Mouse (Mus musculus) midbrain, embryonic 11.5 days (tissue): ENCODE measurements around the gene Pecam1. TPM values are rescaled to one million over a fixed set of nuclear protein-coding genes. Genes with fewer than 3 reads are reported as not detected.

Experiments used
- ATAC-seq: fragments of 200-750 bp; cut with Nextera tagmentation; 2 replicates; pipeline ENCODE4 v1.8.0; 2017; ENCODE audit warnings: moderate TSS enrichment, moderate library complexity; ENCODE audit not compliant: low FRiP score
- DNase-seq: peaks from one replicate; pipeline ENCODE4 v3.0.0; 2015; ENCODE audit warnings: low spot score; ENCODE audit errors: missing footprints
- H3K27ac ChIP-seq: fragments of 300-500 bp; sonication (generic); 2 replicates; pipeline ENCODE4 v1.5.1; 2014; ENCODE audit warnings: low read depth, low read length
- H3K27me3 ChIP-seq: fragments of 300-500 bp; sonication (generic); 2 replicates; pipeline ENCODE4 v1.6.1; 2014; ENCODE audit warnings: mild to moderate bottlenecking, low read length, moderate library complexity, mixed read lengths; ENCODE audit not compliant: control insufficient read depth, insufficient read depth
- H3K36me3 ChIP-seq: fragments of 300-500 bp; sonication (generic); 2 replicates; pipeline ENCODE4 v1.6.1; 2014; ENCODE audit warnings: mild to moderate bottlenecking, low read length, moderate library complexity, mixed read lengths; ENCODE audit not compliant: control insufficient read depth, insufficient read depth
- H3K4me1 ChIP-seq: fragments of 300-500 bp; sonication (generic); 2 replicates; pipeline ENCODE4 v1.6.1; 2014; ENCODE audit warnings: low read length; ENCODE audit not compliant: control insufficient read depth, insufficient read depth
- H3K4me2 ChIP-seq: fragments of 300-500 bp; sonication (generic); 2 replicates; pipeline ENCODE4 v1.6.1; 2014; ENCODE audit warnings: mild to moderate bottlenecking, moderate library complexity
- H3K4me3 ChIP-seq: fragments of 300-500 bp; sonication (generic); 2 replicates; pipeline ENCODE4 v1.5.1; 2014; ENCODE audit warnings: low read depth, low read length
- H3K9ac ChIP-seq: fragments of 300-500 bp; sonication (generic); 2 replicates; pipeline ENCODE4 v1.6.1; 2014; ENCODE audit warnings: low read length
- H3K9me3 ChIP-seq: fragments of 300-500 bp; sonication (generic); 2 replicates; pipeline ENCODE4 v1.6.1; 2016; ENCODE audit warnings: low read length; ENCODE audit not compliant: control insufficient read depth
- WGBS: fragments of 180-500 bp; shearing (Covaris S2); extraction: QIAGEN DNeasy Blood & Tissue Kit; methylation state at CpG from one replicate; pipeline ENCODE4 v1.1.7; 2014; 5-methylcytosine and 5-hydroxymethylcytosine counted together
- polyA plus RNA-seq: library from polyadenylated mRNA; unstranded; fragments of >200 nt; fragmentation: Nextera tagmentation; extraction: Ambion mirVana; gene quantifications from 2 replicates; pipeline ENCODE4 v1.2.1, GENCODE M21; 2014

The Pecam1 gene
- polyA plus RNA-seq, 1 experiment from 2014 or later: 19.8 TPM

- Histone ChIP-seq H3K9ac (no peak overlapping the region), H3K27me3 (no peaks in the 10 kb centered on the region), H3K4me1 (no peaks in the 10 kb centered on the region), H3K27ac (no peak overlapping the region), H3K4me2 (no peak overlapping the region), H3K4me3 (no peak overlapping the region), H3K9me3 (no peaks in the 10 kb centered on the region), H3K36me3 (no peaks in the 10 kb centered on the region)
- DNase-seq (no peak), ATAC-seq (no peak)
- WGBS: 92% methylated on average over 3 of the region's 3 CpGs
Observed at GRCm38 (mm10) chr11:106695917-106696316, 54.5 kb downstream of the Pecam1 start.

GRCm38 (mm10) chr11:106692890-106693289, 57.5 kb downstream of the Pecam1 start:
- no peaks in the 10 kb centered on the region for H3K9me3 ChIP-seq
- WGBS: 82% methylated on average over 4 of the region's 4 CpGs
- H3K9ac ChIP-seq: no peak overlapping the region
- H3K27me3 ChIP-seq: no peaks in the 10 kb centered on the region
- H3K4me1 ChIP-seq: no peaks in the 10 kb centered on the region
- no peaks in the 10 kb centered on the region for H3K36me3 ChIP-seq
- H3K4me3 ChIP-seq: no peak overlapping the region
- DNase-seq: no peak
- no peak for ATAC-seq
- no peak overlapping the region for H3K4me2 ChIP-seq
- no peak overlapping the region for H3K27ac ChIP-seq

- H3K27ac ChIP-seq: no peak overlapping the region
- no peaks in the 10 kb centered on the region for H3K9me3 ChIP-seq
- no peak overlapping the region for H3K4me3 ChIP-seq
- no peaks in the 10 kb centered on the region for H3K4me1 ChIP-seq
- 96% methylated on average over 5 of the region's 5 CpGs for WGBS
- no peak for DNase-seq
- no peaks in the 10 kb centered on the region for H3K36me3 ChIP-seq
- no peak overlapping the region for H3K9ac ChIP-seq
- no peak for ATAC-seq
- no peak overlapping the region for H3K4me2 ChIP-seq
- no peaks in the 10 kb centered on the region for H3K27me3 ChIP-seq
Observed at GRCm38 (mm10) chr11:106688375-106688774, 62.1 kb downstream of the Pecam1 start.

DNA sequence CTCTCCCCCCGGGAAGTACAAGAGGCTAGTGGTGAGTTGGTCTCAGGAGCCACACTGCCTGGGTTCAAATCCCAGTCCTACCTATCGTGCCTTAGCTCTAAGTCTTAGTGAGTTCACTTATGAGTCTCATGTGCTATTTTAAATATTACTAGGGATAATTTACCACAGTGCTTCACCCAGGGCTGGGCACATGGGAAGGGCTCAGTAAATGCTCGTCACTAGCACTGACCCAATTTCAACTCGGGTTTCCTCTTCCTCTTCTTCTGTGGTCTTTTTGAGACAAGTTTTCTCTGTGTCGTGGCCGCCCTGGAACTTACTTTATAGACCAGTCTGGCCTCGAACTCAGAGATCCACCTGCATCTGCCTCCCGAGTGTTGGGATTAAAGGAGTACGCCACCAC, 63.1 kb downstream of the Pecam1 start:
- no peak overlapping the region for H3K4me2 ChIP-seq
- H3K4me3 ChIP-seq: no peak overlapping the region
- no peaks in the 10 kb centered on the region for H3K27me3 ChIP-seq
- no peaks in the 10 kb centered on the region for H3K9me3 ChIP-seq
- ATAC-seq: no peak
- no peak for DNase-seq
- no peak overlapping the region for H3K27ac ChIP-seq
- no peak overlapping the region for H3K9ac ChIP-seq
- no peaks in the 10 kb centered on the region for H3K4me1 ChIP-seq
- 89% methylated on average over 9 of the region's 9 CpGs for WGBS
- H3K36me3 ChIP-seq: no peaks in the 10 kb centered on the region

DNA sequence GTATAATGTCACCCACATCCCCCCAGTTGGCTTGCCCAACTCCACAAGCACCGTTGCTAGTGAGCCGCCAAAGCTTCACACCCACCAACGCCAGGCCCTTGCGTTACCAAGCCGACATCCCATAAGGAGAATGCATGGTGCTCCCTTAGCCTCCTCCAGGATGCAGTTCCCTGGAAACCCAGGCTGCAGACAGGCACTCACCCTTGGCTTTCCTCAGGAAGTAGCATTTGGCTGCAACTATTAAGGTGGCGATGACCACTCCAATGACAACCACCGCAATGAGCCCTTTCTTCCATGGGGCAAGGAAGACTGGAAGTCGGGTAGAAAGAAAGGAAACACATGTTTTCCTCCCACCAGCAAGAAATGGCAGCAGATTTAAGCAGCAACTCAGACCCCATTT, 66.4 kb downstream of the Pecam1 start:
- Histone ChIP-seq H3K4me1 (no peaks in the 10 kb centered on the region), H3K9ac (no peak overlapping the region)
- WGBS: 92% methylated on average over 8 of the region's 8 CpGs

DNA sequence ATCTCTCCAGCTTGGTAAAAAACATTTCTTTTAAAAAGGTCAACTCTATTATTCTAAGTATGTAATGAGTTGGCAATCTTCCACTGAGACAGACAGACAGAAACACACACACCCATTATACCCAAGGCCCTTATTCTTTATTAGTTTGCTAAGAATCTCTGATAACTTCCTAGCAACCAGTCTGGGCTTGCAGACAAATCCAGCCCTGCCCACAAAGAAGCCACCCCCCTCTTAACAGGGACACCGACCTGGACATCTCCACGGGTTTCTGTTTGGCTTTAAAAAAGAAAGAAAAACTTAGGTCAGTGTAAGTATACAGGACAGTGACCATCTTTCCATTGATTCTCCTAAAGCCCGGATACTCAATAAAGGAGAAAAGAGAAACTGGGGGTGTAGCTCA, 67.1 kb downstream of the Pecam1 start:
- H3K4me1 ChIP-seq: no peaks in the 10 kb centered on the region
- H3K4me3 ChIP-seq: no peak overlapping the region
- H3K27ac ChIP-seq: no peak overlapping the region
- WGBS: 79% methylated on average over 3 of the region's 3 CpGs
- no peak overlapping the region for H3K9ac ChIP-seq
- ATAC-seq: no peak
- H3K4me2 ChIP-seq: no peak overlapping the region
- no peaks in the 10 kb centered on the region for H3K9me3 ChIP-seq
- no peaks in the 10 kb centered on the region for H3K27me3 ChIP-seq
- H3K36me3 ChIP-seq: no peaks in the 10 kb centered on the region
- DNase-seq: no peak

More for the DNA sequence above, 66.4 kb downstream of the Pecam1 start:
- H3K4me3 ChIP-seq: no peak overlapping the region
- H3K4me2 ChIP-seq: no peak overlapping the region
- no peaks in the 10 kb centered on the region for H3K36me3 ChIP-seq
- DNase-seq (no peak), ATAC-seq (no peak)
- H3K27me3 ChIP-seq: no peaks in the 10 kb centered on the region
- no peak overlapping the region for H3K27ac ChIP-seq
- no peaks in the 10 kb centered on the region for H3K9me3 ChIP-seq

DNA sequence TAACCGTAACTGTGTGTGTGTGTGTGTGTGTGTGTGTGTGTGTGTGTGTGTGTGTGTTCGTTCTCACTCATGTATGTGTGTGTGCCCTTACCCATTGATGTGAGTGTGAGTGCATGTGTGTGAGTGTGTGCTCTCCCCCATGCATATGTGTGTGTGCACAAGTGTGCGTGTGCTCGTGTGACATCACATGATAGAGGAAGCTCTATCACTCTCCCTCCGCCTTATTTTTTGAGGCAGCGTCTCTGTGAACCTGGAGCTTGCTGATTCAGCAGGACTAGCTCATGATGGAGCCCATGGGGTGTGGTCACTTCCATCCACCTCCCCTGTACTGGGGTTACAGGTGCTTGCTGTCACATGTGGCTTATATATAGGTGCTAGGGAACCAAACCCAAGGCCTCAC, 69.3 kb downstream of the Pecam1 start:
- 91% methylated on average over 6 of the region's 6 CpGs for WGBS
- ATAC-seq (no peak), DNase-seq (no peak)
- no peaks in the 10 kb centered on the region for H3K9me3 ChIP-seq
- no peaks in the 10 kb centered on the region for H3K4me1 ChIP-seq
- H3K27ac ChIP-seq: no peak overlapping the region
- no peak overlapping the region for H3K4me2 ChIP-seq
- no peaks in the 10 kb centered on the region for H3K36me3 ChIP-seq
- no peak overlapping the region for H3K9ac ChIP-seq
- no peaks in the 10 kb centered on the region for H3K27me3 ChIP-seq
- no peak overlapping the region for H3K4me3 ChIP-seq

DNA sequence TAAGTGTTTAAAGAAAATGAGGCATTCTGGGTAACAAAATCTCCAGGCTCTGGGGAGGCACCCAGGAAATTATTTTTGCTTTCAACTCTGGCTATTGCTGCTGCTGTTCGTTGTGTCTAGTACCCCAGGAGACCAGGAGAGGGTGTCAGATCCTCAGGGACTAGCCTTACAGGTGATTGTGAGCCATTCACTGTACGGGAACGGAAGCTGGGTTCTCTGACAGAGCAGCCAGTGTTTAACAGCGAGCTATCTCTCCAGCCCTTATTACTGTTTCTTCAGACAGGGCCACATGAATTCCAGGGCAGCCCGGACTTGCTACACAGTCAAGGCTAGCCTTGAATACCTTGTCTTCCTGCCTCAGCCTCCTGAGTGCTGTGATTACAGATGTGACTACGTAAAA, 70.6 kb downstream of the Pecam1 start:
- ATAC-seq (no peak), DNase-seq (no peak)
- no peaks in the 10 kb centered on the region for H3K36me3 ChIP-seq
- no peak overlapping the region for H3K27ac ChIP-seq
- no peaks in the 10 kb centered on the region for H3K27me3 ChIP-seq
- no peak overlapping the region for H3K4me3 ChIP-seq
- WGBS: 61% methylated on average over 6 of the region's 6 CpGs
- no peak overlapping the region for H3K9ac ChIP-seq
- no peak overlapping the region for H3K4me2 ChIP-seq
- peaks cover 2% of the 10 kb centered on the region for H3K4me1 ChIP-seq
- H3K9me3 ChIP-seq: no peaks in the 10 kb centered on the region

DNA sequence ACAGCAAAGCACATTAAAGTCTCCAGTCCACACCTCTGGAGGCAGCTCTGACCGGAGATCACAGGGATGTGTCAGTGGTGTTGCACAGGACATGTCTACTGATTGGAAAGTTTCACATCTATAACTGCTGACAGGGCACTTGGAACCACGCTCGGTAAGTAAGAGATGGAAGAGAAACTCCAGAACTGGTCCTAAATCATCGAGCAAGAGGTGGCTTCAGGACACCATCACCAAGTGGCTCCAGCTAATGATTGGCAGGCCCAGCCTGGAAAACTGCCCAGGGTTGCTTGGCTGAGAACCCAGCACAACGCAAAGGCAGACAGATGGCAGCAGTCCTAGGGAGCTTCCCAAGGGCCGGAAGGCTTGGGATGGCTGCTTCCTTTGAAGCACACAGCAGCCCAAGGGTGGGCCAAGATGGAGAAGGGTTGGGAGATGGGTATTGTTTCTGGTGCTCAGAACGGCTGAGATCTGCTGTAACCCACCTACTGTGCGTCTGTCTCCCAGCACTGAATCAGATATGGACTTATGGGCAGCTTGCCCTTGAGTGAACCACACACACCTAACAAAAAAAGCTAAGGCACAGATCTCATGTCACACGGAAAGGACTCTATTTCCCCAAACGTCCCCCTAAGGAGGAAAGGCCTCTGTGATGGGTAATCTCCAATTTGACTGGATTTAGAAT, 72.4 kb downstream of the Pecam1 start:
- no peak overlapping the region for H3K27ac ChIP-seq
- H3K9me3 ChIP-seq: no peaks in the 10 kb centered on the region
- H3K36me3 ChIP-seq: no peaks in the 10 kb centered on the region
- no peak overlapping the region for H3K9ac ChIP-seq
- peaks cover 10% of the 10 kb centered on the region for H3K4me1 ChIP-seq
- 88% methylated on average over 10 of the region's 10 CpGs for WGBS
- no peak overlapping the region for H3K4me2 ChIP-seq
- DNase-seq (no peak), ATAC-seq (no peak)
- H3K4me3 ChIP-seq: no peak overlapping the region
- no peaks in the 10 kb centered on the region for H3K27me3 ChIP-seq
